Mouse (Mus musculus) C2C12 (cell line): Measurements from ENCODE around the gene Tpgs1.

ENCODE experiments used
- CEBPB ChIP-seq: IDR thresholded peaks from one replicate; pipeline ENCODE4 v1.6.1; 2011; ENCODE audit warnings: low read depth, mild to moderate bottlenecking, control low read depth, moderate library complexity
- CTCF ChIP-seq: IDR thresholded peaks from one replicate; pipeline ENCODE4 v1.5.1; 2011; ENCODE audit not compliant: control insufficient read depth, insufficient read depth, insufficient read length
- MYOD1 ChIP-seq: IDR thresholded peaks from one replicate; pipeline ENCODE4 v1.6.1; 2011; ENCODE audit warnings: low read depth; ENCODE audit not compliant: control insufficient read depth, insufficient read length
- USF1 ChIP-seq: IDR thresholded peaks from one replicate; pipeline ENCODE4 v1.6.1; 2011; ENCODE audit warnings: low read depth, mild to moderate bottlenecking, control low read depth, moderate library complexity

- TF ChIP-seq USF1 (no peak), CTCF (no peak), MYOD1 (no peak), CEBPB (no peak)
These were observed 42.9 kb downstream of the Tpgs1 start for GRCm38 (mm10) chr10:79712029-79712428.
